Mouse (Mus musculus) kidney, postnatal 4 days (tissue): ENCODE measurements around the gene Slc45a2.

Source experiments
- DNase-seq, 2 experiments: peaks; one replicate each; pipeline ENCODE4 v3.0.0; 2021; ENCODE audit warnings: mixed read lengths in 2 of 2

The Slc45a2 gene

DNA sequence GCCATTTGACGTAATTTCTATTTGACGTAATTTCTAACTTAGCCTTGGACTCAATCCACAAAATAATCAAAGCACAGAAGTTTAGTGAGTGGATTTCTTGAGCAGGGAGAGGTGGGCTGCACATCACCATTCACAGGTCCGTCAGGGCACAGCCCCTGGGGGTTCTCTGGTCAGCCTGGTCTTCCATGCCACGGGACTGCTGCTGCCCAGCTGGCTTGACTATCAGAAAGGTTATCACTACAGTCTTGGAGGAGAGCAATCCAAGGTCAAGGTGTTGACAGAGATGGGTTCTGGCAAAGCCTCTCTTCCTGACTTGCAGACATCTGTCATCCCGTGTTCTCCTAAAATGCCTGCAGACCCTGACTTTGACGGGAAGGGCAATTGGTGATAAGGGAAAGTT lies 4.1 kb downstream of the Slc45a2 start:
- DNase-seq: no peak

- DNase-seq: no peak
Measured at GRCm38 (mm10) chr15:11008756-11009155, 8.2 kb downstream of the Slc45a2 start.

GRCm38 (mm10) chr15:11010976-11011548 lies 10.5 kb downstream of the Slc45a2 start:
- DNase-seq: no peak

GRCm38 (mm10) chr15:11014931-11015330 lies 14.4 kb downstream of the Slc45a2 start:
- no peak for DNase-seq

DNA sequence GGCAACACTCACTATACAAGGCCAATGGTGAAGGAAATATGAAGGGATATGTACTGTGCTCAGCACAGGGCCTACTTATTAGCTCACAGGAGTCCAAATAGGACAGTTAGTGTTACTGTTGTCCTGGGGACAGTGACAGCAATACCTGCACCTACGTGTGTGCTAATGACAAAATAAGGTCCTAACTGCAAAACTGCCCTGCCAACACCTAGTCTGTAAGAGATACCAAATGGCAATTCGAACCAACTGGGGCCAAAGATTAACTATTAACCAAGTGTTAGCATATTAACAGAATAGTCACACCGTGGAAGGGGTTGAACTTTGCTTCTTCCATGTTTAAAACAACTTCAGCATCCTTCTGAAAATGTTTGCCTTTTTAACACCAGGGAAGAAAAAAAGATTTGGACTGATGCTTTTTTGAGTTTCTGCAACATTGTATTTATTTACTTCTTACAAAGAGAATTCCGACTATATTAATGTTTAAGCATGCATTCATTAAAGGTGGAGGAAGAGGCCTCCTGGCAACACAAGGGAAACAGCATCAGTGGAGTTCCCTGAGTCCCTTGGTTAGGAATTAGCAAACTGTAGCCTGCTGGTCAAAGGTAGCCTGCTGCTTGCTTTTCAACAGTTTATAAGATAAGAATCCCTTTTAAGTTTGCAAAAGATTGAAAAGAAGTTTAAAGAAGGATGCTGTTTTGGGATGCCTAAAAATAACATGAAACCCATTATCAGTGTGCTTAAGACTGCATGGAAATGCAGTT lies 26.5 kb downstream of the Slc45a2 start:
- DNase-seq: no peak

DNA sequence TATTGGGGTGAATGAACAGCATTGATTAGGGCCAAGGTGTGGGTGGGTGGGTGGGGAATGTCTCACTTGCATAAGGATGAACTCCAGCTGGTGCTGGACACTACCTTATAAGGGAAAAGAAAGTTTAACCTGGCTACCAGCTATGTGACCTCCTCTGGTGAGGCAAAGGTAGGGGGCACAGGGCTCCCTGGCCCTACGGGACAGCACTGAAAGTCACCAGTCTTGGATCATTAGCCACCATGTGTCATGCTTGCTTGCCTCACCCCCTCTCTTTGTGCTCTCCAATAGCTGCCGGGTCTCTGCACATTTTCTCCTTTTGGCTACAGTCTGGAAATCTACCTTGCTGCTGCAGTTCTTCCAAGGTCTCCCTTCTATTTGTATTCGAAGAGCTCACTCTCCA lies 29.7 kb downstream of the Slc45a2 start:
- DNase-seq: no peak

- peak; percentile 18 to 41 for DNase-seq
Measured at GRCm38 (mm10) chr15:11035947-11036474, 35.5 kb downstream of the Slc45a2 start.

- DNase-seq: peak; percentile 24 to 46
Measured at GRCm38 (mm10) chr15:11036535-11037375, 36.2 kb downstream of the Slc45a2 start.

DNA sequence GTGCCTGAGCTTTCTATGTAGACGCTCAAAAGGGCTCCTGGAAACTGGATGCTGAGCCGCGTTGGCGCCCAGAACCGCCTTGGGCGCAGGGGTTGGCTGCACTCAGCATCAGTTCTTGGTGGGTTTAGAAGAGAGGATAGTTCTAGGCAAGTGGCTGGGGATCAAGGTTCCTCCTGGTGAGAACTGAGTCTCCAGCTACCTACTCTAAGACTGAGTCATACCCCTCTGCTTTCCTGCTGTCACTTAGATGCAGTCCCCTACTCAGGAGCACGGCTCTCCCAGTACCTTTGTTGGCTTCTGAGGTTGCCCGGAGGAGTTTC lies 36.8 kb downstream of the Slc45a2 start:
- no peak for DNase-seq

DNA sequence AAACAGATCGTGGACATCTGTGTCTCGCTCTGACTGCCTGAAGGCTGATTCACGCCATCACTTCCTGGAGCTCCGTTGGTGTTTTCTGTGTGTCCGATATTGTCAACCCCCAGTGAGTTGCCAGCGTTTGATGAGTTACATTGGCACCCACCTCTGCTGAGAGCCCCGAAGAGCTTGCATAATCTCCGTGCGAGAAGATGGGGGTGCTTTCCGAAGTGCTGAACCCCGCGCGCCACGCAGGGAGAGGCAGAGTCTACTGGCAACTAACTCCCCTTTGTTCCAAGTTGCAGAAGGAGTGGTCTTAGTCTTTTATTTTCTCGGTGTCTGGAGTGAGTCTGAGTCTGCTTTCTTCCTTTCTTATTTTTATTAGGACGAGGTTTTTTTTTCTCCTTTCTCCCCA lies 37.2 kb downstream of the Slc45a2 start, which contains the start of gene Rxfp3:
Gene Rxfp3 (minus strand): TSS at position 281 of the 400 bp plus-strand sequence.
- DNase-seq: peak; percentile 34 to 51

DNA sequence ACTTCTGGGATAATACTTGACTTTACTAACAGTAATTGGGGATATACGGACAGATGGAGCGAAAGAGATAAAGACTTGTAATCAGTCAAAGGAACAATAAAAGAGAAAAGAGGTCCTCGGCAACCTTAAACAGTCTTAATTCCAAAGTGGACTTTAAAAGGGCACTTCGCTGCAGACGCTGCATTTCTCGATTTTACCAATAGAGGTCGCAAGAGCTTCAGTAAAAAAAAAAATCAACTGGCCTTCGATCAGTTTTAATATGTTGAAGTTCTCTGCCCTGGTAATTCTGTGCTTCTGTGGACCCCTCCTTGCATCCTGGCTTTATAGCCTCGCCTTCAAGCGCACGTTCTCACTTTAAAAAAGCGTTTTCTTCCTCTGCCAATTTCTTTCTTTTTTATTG lies 38.0 kb downstream of the Slc45a2 start:
- DNase-seq: peak; percentile 63 to 66

GRCm38 (mm10) chr15:11040067-11040466 lies 39.5 kb downstream of the Slc45a2 start:
- no peak for DNase-seq

DNA sequence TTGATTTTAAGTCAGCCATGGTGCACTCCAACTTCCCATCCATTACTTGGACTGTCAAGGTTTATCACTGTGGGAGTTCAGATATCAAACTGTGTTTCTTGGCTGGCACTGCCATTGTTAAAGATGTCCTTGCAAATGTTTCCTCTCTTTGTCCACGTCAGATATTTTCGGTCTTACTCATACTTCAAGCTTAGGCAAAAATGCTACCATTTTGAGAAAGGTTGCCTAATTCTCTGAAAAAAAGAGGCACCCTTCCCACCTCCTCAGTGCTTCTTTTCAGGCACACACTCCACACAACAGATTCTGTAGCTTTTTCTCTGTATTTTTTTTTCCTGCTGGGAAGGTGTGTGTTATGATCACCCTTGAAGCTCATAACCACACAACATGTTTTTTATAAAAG lies 40.7 kb downstream of the Slc45a2 start:
- no peak for DNase-seq

GRCm38 (mm10) chr15:11042828-11043227 lies 42.3 kb downstream of the Slc45a2 start:
- DNase-seq: no peak

DNA sequence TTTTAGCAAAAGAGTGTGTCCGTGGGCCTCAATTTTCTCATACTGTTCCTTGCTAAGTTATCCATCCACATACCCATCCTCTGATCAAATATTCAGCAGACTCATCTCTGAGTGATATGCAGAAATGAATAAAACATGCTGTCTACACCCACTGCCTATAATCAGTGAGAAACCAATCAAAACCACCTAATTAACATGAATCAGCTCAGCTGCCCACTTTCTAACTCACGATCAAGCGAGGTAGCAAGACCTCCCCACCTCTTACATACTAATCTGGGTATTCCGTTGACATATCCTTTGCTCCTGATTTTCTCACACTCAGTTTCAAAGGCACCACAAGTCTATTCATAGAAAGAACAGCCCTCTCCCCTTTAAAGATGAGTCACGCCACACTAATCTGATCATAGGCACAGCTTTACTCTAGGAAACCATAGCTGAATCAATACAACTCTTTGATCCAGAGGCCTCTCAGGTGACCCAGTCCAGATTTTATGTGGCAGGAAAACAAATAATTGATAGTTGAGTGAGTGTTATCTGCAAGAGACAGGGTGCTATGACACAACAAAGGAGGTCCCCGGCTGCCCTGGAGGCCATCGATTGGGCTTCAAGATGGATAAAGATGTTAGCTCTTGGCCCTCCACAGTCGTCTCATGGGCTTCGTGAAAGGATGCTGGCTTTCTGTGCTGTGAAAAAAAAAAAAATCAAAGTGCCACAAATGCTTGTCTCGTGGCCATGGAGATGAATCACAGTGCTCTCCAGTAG lies 53.3 kb downstream of the Slc45a2 start:
- DNase-seq: no peak

- DNase-seq: no peak
Measured at GRCm38 (mm10) chr15:11054440-11055080, 54.0 kb downstream of the Slc45a2 start.

- DNase-seq: no peak
Measured at GRCm38 (mm10) chr15:11062903-11063302, 62.4 kb downstream of the Slc45a2 start.

GRCm38 (mm10) chr15:11064160-11064557 lies 63.6 kb downstream of the Slc45a2 start:
- peak in 1 of 2 experiments; percentile 22 for DNase-seq

- peak; percentile 79 to 85 for DNase-seq
Measured at GRCm38 (mm10) chr15:11064558-11065411, 64.3 kb downstream of the Slc45a2 start, which contains the start of gene Adamts12. TSS of gene Adamts12 (plus strand) at chr15:11064790.

GRCm38 (mm10) chr15:11065528-11066171 lies 65.1 kb downstream of the Slc45a2 start:
- peak; percentile 21 to 30 for DNase-seq
